Mouse (Mus musculus) forebrain, embryonic 14.5 days (tissue): ENCODE data around the gene Pdxp. TPM values are rescaled to one million over a fixed set of nuclear protein-coding genes. Genes with fewer than 3 reads are reported as not detected.
A peak's percentile ranks its signal among the peaks of the same experiment; 100 is the strongest.

Experiments used
- ATAC-seq: fragments of 200-750 bp; cut with Nextera tagmentation; 2 replicates; pipeline ENCODE4 v1.8.0; 2017; ENCODE audit warnings: mild to moderate bottlenecking, moderate library complexity
- DNase-seq: peaks from one replicate; pipeline ENCODE4 v3.0.0-alpha.2; 2015; ENCODE audit warnings: low spot score
- H3K27ac ChIP-seq: fragments of 300-500 bp; sonication (generic); 2 replicates; pipeline ENCODE4 v1.5.1; 2014; ENCODE audit warnings: low read depth, mild to moderate bottlenecking, control low read depth, low read length, moderate library complexity
- H3K27me3 ChIP-seq: fragments of 300-500 bp; sonication (generic); replicated peaks from 2 replicates; pipeline ENCODE4 v1.6.1; 2014; ENCODE audit warnings: low read length, control low read depth, mixed read lengths; ENCODE audit not compliant: control insufficient read depth, insufficient read depth
- H3K36me3 ChIP-seq: fragments of 300-500 bp; sonication (generic); 2 replicates; pipeline ENCODE4 v1.6.1; 2014; ENCODE audit warnings: low read length, control low read depth; ENCODE audit not compliant: control insufficient read depth, insufficient read depth
- H3K4me1 ChIP-seq: fragments of 300-500 bp; sonication (generic); 2 replicates; pipeline ENCODE4 v1.6.1; 2014; ENCODE audit warnings: antibody characterized with exemption, low read length, control low read depth; ENCODE audit not compliant: control insufficient read depth, insufficient read depth
- H3K4me2 ChIP-seq: fragments of 300-500 bp; sonication (generic); 2 replicates; pipeline ENCODE4 v1.6.1; 2014; ENCODE audit warnings: mild to moderate bottlenecking, control low read depth, low read length
- H3K4me3 ChIP-seq: fragments of 300-500 bp; sonication (generic); 2 replicates; pipeline ENCODE4 v1.5.1; 2014; ENCODE audit warnings: low read depth, low read length, control low read depth
- H3K9ac ChIP-seq: fragments of 300-500 bp; sonication (generic); 2 replicates; pipeline ENCODE4 v1.6.1; 2014; ENCODE audit warnings: mild to moderate bottlenecking, low read length, control low read depth, moderate library complexity
- H3K9me3 ChIP-seq: fragments of 300-500 bp; sonication (generic); replicated peaks from 2 replicates; pipeline ENCODE4 v1.6.1; 2016; ENCODE audit warnings: low read length, control low read depth, mixed read lengths; ENCODE audit not compliant: control insufficient read depth
- WGBS: fragments of 180-500 bp; shearing (Covaris S2); extraction: QIAGEN DNeasy Blood & Tissue Kit; methylation state at CpG from one replicate; pipeline ENCODE4 v1.1.7; 2014; 5-methylcytosine and 5-hydroxymethylcytosine counted together
- polyA plus RNA-seq: library from polyadenylated mRNA; unstranded; fragments of >200 nt; fragmentation: Nextera tagmentation; extraction: Ambion mirVana; gene quantifications from 2 replicates; pipeline ENCODE4 v1.2.1, GENCODE M21; 2014

The Pdxp gene
- polyA plus RNA-seq, 1 experiment from 2014 or later: 101 TPM

GRCm38 (mm10) chr15:78928539-78928938 lies 14.8 kb downstream of the Pdxp start:
- ATAC-seq (peak; percentile 7), DNase-seq (no peak)
- Histone ChIP-seq H3K27ac (no peak overlapping the region), H3K9me3 (no peaks in the 10 kb centered on the region), H3K4me2 (peak overlapping the region; percentile 62), H3K27me3 (no peaks in the 10 kb centered on the region), H3K4me1 (peaks cover 17% of the 10 kb centered on the region), H3K9ac (no peak overlapping the region), H3K36me3 (no peaks in the 10 kb centered on the region), H3K4me3 (no peak overlapping the region)
- 52% methylated on average over 7 of the region's 8 CpGs for WGBS

GRCm38 (mm10) chr15:78930192-78930706 lies 16.5 kb downstream of the Pdxp start:
- Histone ChIP-seq H3K27ac (no peak overlapping the region), H3K9me3 (no peaks in the 10 kb centered on the region), H3K27me3 (no peaks in the 10 kb centered on the region), H3K4me3 (no peak overlapping the region), H3K4me1 (peaks cover 17% of the 10 kb centered on the region), H3K4me2 (no peak overlapping the region), H3K36me3 (no peaks in the 10 kb centered on the region), H3K9ac (no peak overlapping the region)
- no peak for ATAC-seq
- WGBS: 95% methylated on average over 6 of the region's 6 CpGs
- DNase-seq: no peak

DNA sequence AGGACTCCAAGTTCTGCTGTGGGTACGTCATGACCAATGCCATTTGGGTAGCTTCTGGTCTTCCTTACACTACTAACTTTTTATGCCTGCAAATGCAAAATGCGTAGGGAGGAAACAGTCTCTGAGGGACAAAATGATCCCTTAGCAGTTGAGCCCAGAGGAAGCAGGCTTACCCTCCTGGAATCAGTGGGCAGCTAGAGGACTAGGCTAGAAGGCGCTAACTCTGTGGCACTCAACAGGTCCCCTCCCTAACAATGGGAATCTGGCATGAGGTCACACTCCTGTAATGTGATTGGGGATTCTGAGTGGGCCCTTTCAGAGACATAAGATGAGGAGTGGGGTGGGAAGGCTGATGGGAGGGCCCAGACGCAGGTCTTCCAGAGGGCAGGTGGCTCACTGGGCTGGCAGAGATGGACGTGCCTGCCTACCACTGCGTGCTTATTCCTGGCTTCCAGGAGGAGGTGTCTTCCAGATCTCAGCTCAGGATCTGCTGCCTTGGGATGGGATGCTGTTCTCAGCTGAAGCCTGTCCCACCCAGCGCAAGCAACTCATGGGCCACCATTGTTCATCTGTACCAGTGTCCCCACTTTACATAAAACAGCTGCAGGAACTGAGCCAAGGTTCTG lies 17.2 kb downstream of the Pdxp start:
- Histone ChIP-seq H3K27me3 (no peaks in the 10 kb centered on the region), H3K9me3 (no peaks in the 10 kb centered on the region), H3K4me3 (no peak overlapping the region), H3K4me1 (peaks cover 22% of the 10 kb centered on the region), H3K4me2 (no peak overlapping the region), H3K27ac (no peak overlapping the region), H3K36me3 (no peaks in the 10 kb centered on the region), H3K9ac (no peak overlapping the region)
- WGBS: 93% methylated on average over 7 of the region's 7 CpGs
- ATAC-seq (no peak), DNase-seq (no peak)

- WGBS: 19% methylated on average over 3 of the region's 3 CpGs
- no peak overlapping the region for H3K9ac ChIP-seq
- H3K4me2 ChIP-seq: no peak overlapping the region
- DNase-seq: no peak
- H3K4me1 ChIP-seq: peaks cover 17% of the 10 kb centered on the region
- H3K9me3 ChIP-seq: no peaks in the 10 kb centered on the region
- no peak for ATAC-seq
- H3K36me3 ChIP-seq: no peaks in the 10 kb centered on the region
- no peak overlapping the region for H3K4me3 ChIP-seq
- H3K27ac ChIP-seq: no peak overlapping the region
- H3K27me3 ChIP-seq: no peaks in the 10 kb centered on the region
Observed at GRCm38 (mm10) chr15:78931577-78931976, 17.9 kb downstream of the Pdxp start.

- peaks cover 6% of the 10 kb centered on the region for H3K4me1 ChIP-seq
- H3K27me3 ChIP-seq: no peaks in the 10 kb centered on the region
- ATAC-seq: peak; percentile 94
- H3K4me2 ChIP-seq: peak within 1 kb of the TSS; percentile 75
- H3K9ac ChIP-seq: peak within 1 kb of the TSS; percentile 82
- H3K9me3 ChIP-seq: no peaks in the 10 kb centered on the region
- peak within 1 kb of the TSS; percentile 74 for H3K27ac ChIP-seq
- H3K4me3 ChIP-seq: peak within 1 kb of the TSS; percentile 73
- 1% methylated on average over 42 of the region's 42 CpGs for WGBS
- peak; percentile 96 for DNase-seq
- peaks cover 29% of the 10 kb centered on the region for H3K36me3 ChIP-seq
Observed at GRCm38 (mm10) chr15:78934784-78935320, 21.1 kb downstream of the Pdxp start, which contains the start of gene Nol12. TSS of gene Nol12 (plus strand) at chr15:78934933.

- H3K9ac ChIP-seq: no peak overlapping the region
- no peaks in the 10 kb centered on the region for H3K9me3 ChIP-seq
- H3K36me3 ChIP-seq: peaks cover 45% of the 10 kb centered on the region
- no peak overlapping the region; the same call in 1 of the 2 replicates for H3K4me2 ChIP-seq
- H3K27ac ChIP-seq: no peak overlapping the region
- WGBS: 91% methylated on average over 12 of the region's 12 CpGs
- ATAC-seq (no peak), DNase-seq (no peak)
- peaks cover 6% of the 10 kb centered on the region for H3K4me1 ChIP-seq
- no peak overlapping the region for H3K4me3 ChIP-seq
- H3K27me3 ChIP-seq: no peaks in the 10 kb centered on the region
Observed at GRCm38 (mm10) chr15:78936403-78936802, 22.7 kb downstream of the Pdxp start.

GRCm38 (mm10) chr15:78937311-78937710 lies 23.6 kb downstream of the Pdxp start:
- peaks cover 48% of the 10 kb centered on the region for H3K36me3 ChIP-seq

GRCm38 (mm10) chr15:78937963-78938362 lies 24.2 kb downstream of the Pdxp start:
- WGBS: 75% methylated on average over 2 of the region's 2 CpGs
- Histone ChIP-seq H3K4me2 (no peak overlapping the region), H3K9ac (no peak overlapping the region), H3K36me3 (peaks cover 48% of the 10 kb centered on the region), H3K4me1 (peaks cover 6% of the 10 kb centered on the region), H3K9me3 (no peaks in the 10 kb centered on the region), H3K27me3 (no peaks in the 10 kb centered on the region), H3K27ac (no peak overlapping the region), H3K4me3 (no peak overlapping the region)
- no peak for DNase-seq
- ATAC-seq: no peak

More at GRCm38 (mm10) chr15:78937311-78937710, 23.6 kb downstream of the Pdxp start:
- Histone ChIP-seq H3K9ac (no peak overlapping the region), H3K4me3 (no peak overlapping the region), H3K4me1 (peaks cover 6% of the 10 kb centered on the region), H3K27me3 (no peaks in the 10 kb centered on the region), H3K27ac (no peak overlapping the region), H3K4me2 (no peak overlapping the region), H3K9me3 (no peaks in the 10 kb centered on the region)
- ATAC-seq: no peak
- 87% methylated on average over 10 of the region's 10 CpGs for WGBS
- DNase-seq: no peak

DNA sequence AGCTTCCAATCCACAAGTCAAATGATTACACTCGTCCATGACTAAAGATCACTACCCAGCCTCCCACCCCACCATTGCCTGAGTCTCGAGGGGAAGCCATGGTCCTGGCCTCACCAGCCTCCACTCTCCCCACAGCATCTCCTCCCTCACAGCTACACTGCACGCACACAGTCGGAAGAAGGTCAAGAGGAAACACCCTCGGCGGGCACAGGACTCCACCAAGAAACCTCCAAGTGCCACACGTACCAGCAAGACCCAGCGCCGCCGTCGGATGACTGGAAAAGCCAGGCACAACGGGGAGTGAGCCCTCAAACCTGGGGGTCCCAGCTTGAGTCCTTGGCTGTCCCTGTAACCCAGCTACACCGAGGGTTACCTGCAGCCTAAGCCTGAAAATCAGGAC lies 26.6 kb downstream of the Pdxp start:
- Histone ChIP-seq H3K4me1 (peaks cover 6% of the 10 kb centered on the region), H3K4me2 (no peak overlapping the region), H3K27ac (no peak overlapping the region), H3K9ac (no peak overlapping the region), H3K4me3 (no peak overlapping the region), H3K9me3 (no peaks in the 10 kb centered on the region), H3K36me3 (peaks cover 48% of the 10 kb centered on the region), H3K27me3 (no peaks in the 10 kb centered on the region)
- ATAC-seq (no peak), DNase-seq (no peak)
- 94% methylated on average over 13 of the region's 13 CpGs for WGBS
